Comparison of ENCODE assay signal across 28 mouse cellular contexts in the genomic region with DNA sequence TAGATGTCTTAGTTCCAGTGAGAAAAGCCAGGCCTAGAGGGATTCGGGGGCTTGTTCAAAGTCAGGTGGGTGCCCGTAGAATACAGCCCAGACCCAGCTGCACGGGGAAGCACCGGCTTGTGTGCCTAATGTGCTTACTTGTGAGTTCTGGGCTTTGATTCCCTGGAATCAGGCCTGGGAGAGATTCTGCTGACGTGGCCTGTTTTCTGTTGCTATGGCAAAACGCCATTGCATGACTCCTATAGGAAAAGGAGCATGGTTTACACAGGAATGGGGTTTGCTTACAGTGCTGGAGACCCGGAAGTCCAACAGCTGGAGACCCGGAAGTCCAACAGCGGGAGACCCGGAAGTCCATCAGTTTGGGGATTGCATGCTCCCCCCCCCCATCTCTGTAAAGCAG. TPM values are rescaled to one million over a fixed set of nuclear protein-coding genes. Genes with fewer than 3 reads are reported as not detected.
A peak's percentile ranks its signal among the peaks of the same experiment; 100 is the strongest.
DNase-seq lines count a peak whose midpoint lies in the region; ATAC-seq and TF ChIP-seq lines count a peak whose summit lies in the region.
"Had no signal": no experiment of that assay in that cellular context is flagged by ENCODE, and none has a peak within 500 bp of the region (broad histone marks: within the 10 kb centered on the region; RNA-seq: fewer than 3 reads in every experiment).

No protein-coding gene starts in this region.

- H3K4me1 ChIP-seq in forebrain, embryonic 14.5 days (ENCODE audit: control insufficient read depth, insufficient read depth, low read length), result peaks cover 5% of the 10 kb centered on the region; the same call in 1 of the 2 replicates
- H3K4me1 ChIP-seq in forebrain, embryonic 15.5 days, result peaks cover 17% of the 10 kb centered on the region
- no peaks in the 10 kb centered on the region for H3K4me1 ChIP-seq in lung, embryonic 14.5 days (ENCODE audit: insufficient read depth)
- H3K4me1 ChIP-seq in lung, postnatal 0 days (ENCODE audit: insufficient read depth, low read depth, low read length), result no peaks in the 10 kb centered on the region
- H3K4me1 ChIP-seq in stomach, embryonic 15.5 days, result no peaks in the 10 kb centered on the region
- H3K4me1 ChIP-seq in stomach, postnatal 0 days (replicated peaks; ENCODE audit: control insufficient read depth, insufficient read depth), result no peaks in the 10 kb centered on the region
- H3K4me1 ChIP-seq: hindbrain, embryonic 10.5 days; limb, embryonic 10.5 days; limb, embryonic 15.5 days; liver, embryonic 13.5 days had no signal

- no peak overlapping the region for H3K4me2 ChIP-seq in forebrain, embryonic 14.5 days (ENCODE audit: low read length)
- no peak overlapping the region for H3K4me2 ChIP-seq in forebrain, embryonic 15.5 days (replicated peaks)
- no peak overlapping the region for H3K4me2 ChIP-seq in lung, embryonic 14.5 days
- H3K4me2 ChIP-seq in lung, postnatal 0 days (replicated peaks; ENCODE audit: low read depth, low read length), result no peak overlapping the region
- no peak overlapping the region for H3K4me2 ChIP-seq in stomach, embryonic 15.5 days
- H3K4me2 ChIP-seq in stomach, postnatal 0 days (replicated peaks; ENCODE audit: low read depth), result no peak overlapping the region
- H3K4me2 ChIP-seq: limb, embryonic 15.5 days; liver, embryonic 13.5 days; midbrain, embryonic 12.5 days had no signal

- H3K9ac ChIP-seq in forebrain, embryonic 14.5 days (ENCODE audit: low read length), result no peak overlapping the region
- no peak overlapping the region for H3K9ac ChIP-seq in forebrain, embryonic 15.5 days (replicated peaks)
- H3K9ac ChIP-seq in lung, embryonic 14.5 days, result no peak overlapping the region
- H3K9ac ChIP-seq in lung, postnatal 0 days (replicated peaks; ENCODE audit: low read depth), result no peak overlapping the region
- H3K9ac ChIP-seq in stomach, embryonic 15.5 days, result no peak overlapping the region
- no peak overlapping the region for H3K9ac ChIP-seq in stomach, postnatal 0 days (ENCODE audit: low read length)
- H3K9ac ChIP-seq: limb, embryonic 15.5 days; liver, embryonic 13.5 days; midbrain, embryonic 12.5 days had no signal

- H3K36me3 ChIP-seq in forebrain, embryonic 14.5 days (ENCODE audit: control insufficient read depth, insufficient read depth, low read length), result no peaks in the 10 kb centered on the region
- H3K36me3 ChIP-seq in forebrain, embryonic 15.5 days, result no peaks in the 10 kb centered on the region
- no peaks in the 10 kb centered on the region for H3K36me3 ChIP-seq in lung, embryonic 14.5 days (ENCODE audit: insufficient read depth)
- no peaks in the 10 kb centered on the region for H3K36me3 ChIP-seq in lung, postnatal 0 days (ENCODE audit: insufficient read depth, low read length)
- H3K36me3 ChIP-seq in stomach, embryonic 15.5 days, result no peaks in the 10 kb centered on the region
- no peaks in the 10 kb centered on the region for H3K36me3 ChIP-seq in stomach, postnatal 0 days (ENCODE audit: control insufficient read depth, insufficient read depth, low read length)
- H3K36me3 ChIP-seq: hindbrain, embryonic 10.5 days; limb, embryonic 10.5 days; limb, embryonic 15.5 days; liver, embryonic 13.5 days; midbrain, embryonic 12.5 days had no signal

- H3K4me3 ChIP-seq in forebrain, embryonic 14.5 days (ENCODE audit: low read depth, low read length), result no peak overlapping the region
- no peak overlapping the region for H3K4me3 ChIP-seq in forebrain, embryonic 15.5 days
- H3K4me3 ChIP-seq in lung, embryonic 14.5 days (ENCODE audit: low read depth, low read length), result no peak overlapping the region
- no peak overlapping the region for H3K4me3 ChIP-seq in lung, postnatal 0 days (ENCODE audit: low read depth, low read length)
- no peak overlapping the region for H3K4me3 ChIP-seq in stomach, embryonic 15.5 days (replicated peaks)
- H3K4me3 ChIP-seq in stomach, postnatal 0 days (ENCODE audit: low read depth, low read length), result no peak overlapping the region
- H3K4me3 ChIP-seq: hindbrain, embryonic 10.5 days; limb, embryonic 10.5 days; limb, embryonic 15.5 days; liver, embryonic 13.5 days; midbrain, embryonic 12.5 days had no signal

- TF ChIP-seq CTCF in lung, embryonic 14.5 days (IDR thresholded peaks at IDR 0.05; ENCODE audit: low read depth), result no peak
- no peak for TF ChIP-seq CTCF in lung, postnatal 0 days (IDR thresholded peaks at IDR 0.05)
- TF ChIP-seq CTCF in stomach, postnatal 0 days (IDR thresholded peaks at IDR 0.05; ENCODE audit: low read depth), result no peak

- H3K27ac ChIP-seq in forebrain, embryonic 14.5 days (ENCODE audit: low read depth, low read length), result no peak overlapping the region
- no peak overlapping the region for H3K27ac ChIP-seq in forebrain, embryonic 15.5 days (replicated peaks)
- H3K27ac ChIP-seq in lung, embryonic 14.5 days (ENCODE audit: low read depth), result no peak overlapping the region
- no peak overlapping the region for H3K27ac ChIP-seq in lung, postnatal 0 days (ENCODE audit: low read length)
- no peak overlapping the region for H3K27ac ChIP-seq in stomach, embryonic 15.5 days
- H3K27ac ChIP-seq in stomach, postnatal 0 days (replicated peaks), result no peak overlapping the region
- H3K27ac ChIP-seq: hindbrain, embryonic 10.5 days; limb, embryonic 10.5 days; limb, embryonic 15.5 days; liver, embryonic 13.5 days; midbrain, embryonic 12.5 days had no signal

- peak; percentile 59 for DNase-seq in forebrain, embryonic 14.5 days (ENCODE audit: low spot score)
- peak; percentile 51 for DNase-seq in lung, embryonic 14.5 days
- no peak for DNase-seq in lung, postnatal 0 days (ENCODE audit: low spot score)
- no peak for DNase-seq in stomach, postnatal 0 days (ENCODE audit: low spot score)
- peak; percentile 50 for DNase-seq in brain, adult 2 months (ENCODE audit: low read depth, low spot score)
- no peak for DNase-seq in embryo, embryonic 10.5 days (ENCODE audit: low spot score)
- DNase-seq: adrenal gland, adult 8-10 months; cerebellum, adult 11 months; cerebellum, adult 9-10 months; gastrocnemius, postnatal 14 days; heart, postnatal 14 days; kidney, adult 9 months; kidney, postnatal 10 days; layer of hippocampus, postnatal 36 days; liver, embryonic 13.5 days; lung, adult 2 months; lung, postnatal 36 days; right cerebral cortex, adult 18-20 months; spleen, adult 18-20 months; thymus, postnatal 14 days had no signal

- WGBS in forebrain, embryonic 14.5 days, result 80% methylated on average over 10 of the region's 10 CpGs
- 74% methylated on average over 10 of the region's 10 CpGs for WGBS in forebrain, embryonic 15.5 days
- WGBS in lung, embryonic 14.5 days, result 73% methylated on average over 10 of the region's 10 CpGs
- WGBS in lung, postnatal 0 days, result 70% methylated on average over 10 of the region's 10 CpGs
- WGBS in stomach, embryonic 15.5 days, result 68% methylated on average over 10 of the region's 10 CpGs
- 53% methylated on average over 10 of the region's 10 CpGs for whole genome bisulfite sequencing in stomach, postnatal 0 days

- peak; percentile 13; the same call in 1 of the 2 replicates for ATAC-seq in forebrain, embryonic 14.5 days
- no peak for ATAC-seq in forebrain, embryonic 15.5 days (replicated peaks)
- no peak for ATAC-seq in lung, embryonic 14.5 days (ENCODE audit: insufficient read depth)
- ATAC-seq in lung, postnatal 0 days, result no peak; the same call in 1 of the 2 replicates
- peak; percentile 39; the same call in 1 of the 2 replicates for ATAC-seq in stomach, embryonic 15.5 days (ENCODE audit: insufficient read depth, low FRiP score, low read depth)
- no peak for ATAC-seq in stomach, postnatal 0 days (ENCODE audit: low FRiP score, low TSS enrichment)
- ATAC-seq: activated CD4-positive, CD25-positive, alpha-beta regulatory T cell, adult 4 months; intestine, postnatal 0 days had no signal

- no peaks in the 10 kb centered on the region for H3K9me3 ChIP-seq in forebrain, embryonic 14.5 days (replicated peaks; ENCODE audit: control insufficient read depth, low read length)
- H3K9me3 ChIP-seq in forebrain, embryonic 15.5 days, result no peaks in the 10 kb centered on the region
- no peaks in the 10 kb centered on the region for H3K9me3 ChIP-seq in lung, embryonic 14.5 days (ENCODE audit: low read depth, low read length)
- no peaks in the 10 kb centered on the region for H3K9me3 ChIP-seq in lung, postnatal 0 days (ENCODE audit: low read length)
- no peaks in the 10 kb centered on the region for H3K9me3 ChIP-seq in stomach, embryonic 15.5 days
- no peaks in the 10 kb centered on the region for H3K9me3 ChIP-seq in stomach, postnatal 0 days (ENCODE audit: control insufficient read depth, low read length)
- H3K9me3 ChIP-seq: hindbrain, embryonic 10.5 days; limb, embryonic 10.5 days; limb, embryonic 15.5 days; liver, embryonic 13.5 days; midbrain, embryonic 12.5 days had no signal

- H3K27me3 ChIP-seq in forebrain, embryonic 14.5 days (replicated peaks; ENCODE audit: control insufficient read depth, insufficient read depth, low read length), result 0 out of 2 replicates have a peak, but pooled peaks cover 4% of the 10 kb centered on the region
- peaks cover 18% of the 10 kb centered on the region for H3K27me3 ChIP-seq in forebrain, embryonic 15.5 days
- H3K27me3 ChIP-seq in lung, embryonic 14.5 days (ENCODE audit: insufficient read depth, low read length), result peaks cover 22% of the 10 kb centered on the region; the same call in 1 of the 2 replicates
- H3K27me3 ChIP-seq in lung, postnatal 0 days (replicated peaks; ENCODE audit: insufficient read depth, low read length), result no peaks in the 10 kb centered on the region
- H3K27me3 ChIP-seq in stomach, embryonic 15.5 days (replicated peaks), result 0 out of 2 replicates have a peak, but pooled peaks cover 4% of the 10 kb centered on the region
- H3K27me3 ChIP-seq in stomach, postnatal 0 days (ENCODE audit: control insufficient read depth, insufficient read depth, low read length), result no peaks in the 10 kb centered on the region

- no peak for TF ChIP-seq EP300 in lung, postnatal 0 days (IDR thresholded peaks at IDR 0.05)
- no peak for TF ChIP-seq EP300 in stomach, postnatal 0 days (optimal IDR thresholded peaks at IDR 0.05)

RNA-seq across cellular contexts. Expression of gene Mtif3, which starts 24.0 kb away (rescaled TPM):
- polyA plus RNA-seq in forebrain, embryonic 14.5 days (2014; fragmentation: Nextera tagmentation; extraction: Ambion mirVana), result 27.1 and 34.4 TPM in 2 replicates
- polyA plus RNA-seq in forebrain, embryonic 15.5 days (2015; fragmentation: Nextera tagmentation; extraction: Ambion mirVana), result 28.7 and 32.7 TPM in 2 replicates
- polyA plus RNA-seq in lung, embryonic 14.5 days (2014; fragmentation: Nextera tagmentation; extraction: Ambion mirVana), result 19.8 and 21.8 TPM in 2 replicates
- polyA plus RNA-seq in lung, postnatal 0 days (2015; fragmentation: Nextera tagmentation; extraction: Ambion mirVana), result 18.5 and 19.2 TPM in 2 replicates
- 23.1 and 24.2 TPM in 2 replicates for polyA plus RNA-seq in stomach, embryonic 15.5 days (2015; fragmentation: Nextera tagmentation; extraction: Ambion mirVana)
- polyA plus RNA-seq in stomach, postnatal 0 days (2015; fragmentation: Nextera tagmentation; extraction: Ambion mirVana), result 21.0 and 25.0 TPM in 2 replicates

RNA-seq across cellular contexts. Expression of gene Gtf3a, which starts 39.1 kb away (rescaled TPM):
- polyA plus RNA-seq in forebrain, embryonic 14.5 days (2014; fragmentation: Nextera tagmentation; extraction: Ambion mirVana), result 99.7 and 110 TPM in 2 replicates
- 123 and 124 TPM in 2 replicates for polyA plus RNA-seq in forebrain, embryonic 15.5 days (2015; fragmentation: Nextera tagmentation; extraction: Ambion mirVana)
- polyA plus RNA-seq in lung, embryonic 14.5 days (2014; fragmentation: Nextera tagmentation; extraction: Ambion mirVana), result 124 and 130 TPM in 2 replicates
- 60.3 and 63.8 TPM in 2 replicates for polyA plus RNA-seq in lung, postnatal 0 days (2015; fragmentation: Nextera tagmentation; extraction: Ambion mirVana)
- 116 and 122 TPM in 2 replicates for polyA plus RNA-seq in stomach, embryonic 15.5 days (2015; fragmentation: Nextera tagmentation; extraction: Ambion mirVana)
- polyA plus RNA-seq in stomach, postnatal 0 days (2015; fragmentation: Nextera tagmentation; extraction: Ambion mirVana), result 67.9 and 70.4 TPM in 2 replicates

Comparison
In these comparisons a context has a peak if more than half of its experiments do, and no peak if none do; other contexts are left out.
1. ATAC-seq: peak in forebrain, embryonic 14.5 days (single experiment) and stomach, embryonic 15.5 days (single experiment); none in forebrain, embryonic 15.5 days (single experiment), lung, embryonic 14.5 days (single experiment), lung, postnatal 0 days (single experiment) and stomach, postnatal 0 days (single experiment).
2. DNase-seq: peak in forebrain, embryonic 14.5 days (single experiment), lung, embryonic 14.5 days (single experiment) and brain, adult 2 months (single experiment); none in lung, postnatal 0 days (single experiment), stomach, postnatal 0 days (single experiment) and embryo, embryonic 10.5 days (single experiment).